Mouse (Mus musculus): ENCODE data around the gene Top2a. TPM values are rescaled to one million over a fixed set of nuclear protein-coding genes. Genes with fewer than 3 reads are reported as not detected.

Top2a gene
- polyA plus RNA-seq (2012; rRNA removed) (98.2 and 134 TPM in 2 replicates), polyA plus RNA-seq (2014; fragmentation: Nextera tagmentation; extraction: Ambion mirVana) (205 and 209 TPM in 2 replicates)

- peak within 1 kb of the TSS; percentile 63 for H3K4me2 ChIP-seq (replicated peaks; ENCODE audit: low read depth, low read length, severe bottlenecking)
- H3K27me3 ChIP-seq (ENCODE audit: control insufficient read depth, insufficient read depth, low read length) = no peaks in the 10 kb centered on the region
- TF ChIP-seq POLR2A (IDR thresholded peaks at IDR 0.05; ENCODE audit: borderline replicate concordance, extremely low read depth, insufficient read depth, insufficient read length) = peak; percentile 94; the same call in 1 of the 2 replicates
- DNase-seq (ENCODE audit: low spot score) (peak; percentile 100), ATAC-seq (ENCODE audit: low FRiP score, low read depth) (peak; percentile 97)
- under 1% methylated on average over 54 of the region's 54 CpGs for WGBS
- H3K27ac ChIP-seq (replicated peaks; ENCODE audit: low read depth, low read length) = peak within 1 kb of the TSS; percentile 61
- H3K9me3 ChIP-seq (ENCODE audit: control insufficient read depth, low read length) = no peaks in the 10 kb centered on the region
- peaks cover 30% of the 10 kb centered on the region for H3K36me3 ChIP-seq (ENCODE audit: control insufficient read depth, insufficient read depth, low read length)
- peak within 1 kb of the TSS; percentile 69 for H3K4me3 ChIP-seq (replicated peaks; ENCODE audit: low read length)
- H3K4me1 ChIP-seq (ENCODE audit: control insufficient read depth, insufficient read depth, low read length) = peaks cover 5% of the 10 kb centered on the region; the same call in 1 of the 2 replicates
- peak within 1 kb of the TSS; percentile 74 for H3K9ac ChIP-seq (ENCODE audit: low read depth, low read length, severe bottlenecking)
Measured at GRCm38 (mm10) chr11:99023500-99024467, at the start of gene Top2a. Gene Top2a (minus strand): TSS chr11:99024189.

- DNase-seq (ENCODE audit: low spot score) = no peak
- H3K27me3 ChIP-seq (ENCODE audit: control insufficient read depth, insufficient read depth, low read length) = no peaks in the 10 kb centered on the region
- no peaks in the 10 kb centered on the region for H3K36me3 ChIP-seq (ENCODE audit: control insufficient read depth, insufficient read depth, low read length)
- TF ChIP-seq POLR2A (IDR thresholded peaks at IDR 0.05; ENCODE audit: borderline replicate concordance, extremely low read depth, insufficient read depth, insufficient read length) = no peak
- H3K4me1 ChIP-seq (ENCODE audit: control insufficient read depth, insufficient read depth, low read length) = peaks cover 55% of the 10 kb centered on the region
- no peaks in the 10 kb centered on the region for H3K9me3 ChIP-seq (ENCODE audit: control insufficient read depth, low read length)
- 50% methylated on average over 5 of the region's 5 CpGs for WGBS
- no peak overlapping the region for H3K4me2 ChIP-seq (replicated peaks; ENCODE audit: low read depth, low read length, severe bottlenecking)
- no peak overlapping the region for H3K27ac ChIP-seq (replicated peaks; ENCODE audit: low read depth, low read length)
- ATAC-seq (ENCODE audit: low FRiP score, low read depth) = no peak
- H3K9ac ChIP-seq (ENCODE audit: low read depth, low read length, severe bottlenecking) = no peak overlapping the region
- H3K4me3 ChIP-seq (replicated peaks; ENCODE audit: low read length) = no peak overlapping the region
Measured at GRCm38 (mm10) chr11:99073781-99074180, 49.8 kb upstream of the Top2a start.

- H3K27ac ChIP-seq (replicated peaks; ENCODE audit: low read depth, low read length) = peak overlapping the region; percentile 79
- H3K9ac ChIP-seq (ENCODE audit: low read depth, low read length, severe bottlenecking) = no peak overlapping the region
- no peaks in the 10 kb centered on the region for H3K9me3 ChIP-seq (ENCODE audit: control insufficient read depth, low read length)
- no peak overlapping the region for H3K4me3 ChIP-seq (replicated peaks; ENCODE audit: low read length)
- DNase-seq (ENCODE audit: low spot score) (peak; percentile 88), ATAC-seq (ENCODE audit: low FRiP score, low read depth) (peak; percentile 91)
- no peaks in the 10 kb centered on the region for H3K27me3 ChIP-seq (ENCODE audit: control insufficient read depth, insufficient read depth, low read length)
- WGBS = 1% methylated on average over 6 of the region's 6 CpGs
- H3K4me1 ChIP-seq (ENCODE audit: control insufficient read depth, insufficient read depth, low read length) = peaks cover 42% of the 10 kb centered on the region
- H3K36me3 ChIP-seq (ENCODE audit: control insufficient read depth, insufficient read depth, low read length) = no peaks in the 10 kb centered on the region
- TF ChIP-seq POLR2A (IDR thresholded peaks at IDR 0.05; ENCODE audit: borderline replicate concordance, extremely low read depth, insufficient read depth, insufficient read length) = no peak
- H3K4me2 ChIP-seq (replicated peaks; ENCODE audit: low read depth, low read length, severe bottlenecking) = peak overlapping the region; percentile 23
Measured at GRCm38 (mm10) chr11:99071866-99072265, 47.9 kb upstream of the Top2a start.

GRCm38 (mm10) chr11:99068455-99068854 is 44.5 kb upstream of the Top2a start:
- Histone ChIP-seq H3K27me3 (ENCODE audit: control insufficient read depth, insufficient read depth, low read length) (no peaks in the 10 kb centered on the region), H3K36me3 (ENCODE audit: control insufficient read depth, insufficient read depth, low read length) (no peaks in the 10 kb centered on the region), H3K9ac (ENCODE audit: low read depth, low read length, severe bottlenecking) (no peak overlapping the region), H3K4me2 (replicated peaks; ENCODE audit: low read depth, low read length, severe bottlenecking) (no peak overlapping the region), H3K4me3 (replicated peaks; ENCODE audit: low read length) (no peak overlapping the region), H3K4me1 (ENCODE audit: control insufficient read depth, insufficient read depth, low read length) (peaks cover 32% of the 10 kb centered on the region), H3K9me3 (ENCODE audit: control insufficient read depth, low read length) (no peaks in the 10 kb centered on the region), H3K27ac (replicated peaks; ENCODE audit: low read depth, low read length) (no peak overlapping the region)
- no peak for TF ChIP-seq POLR2A (IDR thresholded peaks at IDR 0.05; ENCODE audit: borderline replicate concordance, extremely low read depth, insufficient read depth, insufficient read length)
- 81% methylated on average over 5 of the region's 5 CpGs for WGBS
- DNase-seq (ENCODE audit: low spot score) = no peak
- no peak for ATAC-seq (ENCODE audit: low FRiP score, low read depth)

- Histone ChIP-seq H3K4me3 (replicated peaks; ENCODE audit: low read length) (no peak overlapping the region), H3K27ac (replicated peaks; ENCODE audit: low read depth, low read length) (no peak overlapping the region), H3K9me3 (ENCODE audit: control insufficient read depth, low read length) (no peaks in the 10 kb centered on the region), H3K4me2 (replicated peaks; ENCODE audit: low read depth, low read length, severe bottlenecking) (no peak overlapping the region), H3K4me1 (ENCODE audit: control insufficient read depth, insufficient read depth, low read length) (peaks cover 30% of the 10 kb centered on the region), H3K27me3 (ENCODE audit: control insufficient read depth, insufficient read depth, low read length) (no peaks in the 10 kb centered on the region), H3K9ac (ENCODE audit: low read depth, low read length, severe bottlenecking) (no peak overlapping the region), H3K36me3 (ENCODE audit: control insufficient read depth, insufficient read depth, low read length) (no peaks in the 10 kb centered on the region)
- DNase-seq (ENCODE audit: low spot score) = no peak
- WGBS = 61% methylated on average over 8 of the region's 8 CpGs
- ATAC-seq (ENCODE audit: low FRiP score, low read depth) = no peak
- TF ChIP-seq POLR2A (IDR thresholded peaks at IDR 0.05; ENCODE audit: borderline replicate concordance, extremely low read depth, insufficient read depth, insufficient read length) = no peak
Measured at GRCm38 (mm10) chr11:99067591-99067990, 43.6 kb upstream of the Top2a start.
